Mouse (Mus musculus) liver, embryonic 12.5 days (tissue): ENCODE results near the gene Adam30. TPM values are rescaled to one million over a fixed set of nuclear protein-coding genes. Genes with fewer than 3 reads are reported as not detected.
"Not testable (repeated sequence)": the region's sequence is repeated elsewhere in the genome, so short reads cannot be mapped to it uniquely, and the experiment has no call there.

Experiments used
- ATAC-seq: fragments of 200-750 bp; cut with Nextera tagmentation; 2 replicates; pipeline ENCODE4 v1.8.0; 2017; ENCODE audit warnings: moderate number of reproducible peaks, mild to moderate bottlenecking, moderate library complexity
- H3K27ac ChIP-seq: fragments of 300-500 bp; sonication (generic); 2 replicates; pipeline ENCODE4 v1.5.1; 2016; ENCODE audit warnings: mild to moderate bottlenecking
- H3K27me3 ChIP-seq: fragments of 300-500 bp; sonication (generic); replicated peaks from 2 replicates; pipeline ENCODE4 v1.6.1; 2016; ENCODE audit warnings: mild to moderate bottlenecking, moderate library complexity
- H3K36me3 ChIP-seq: fragments of 300-500 bp; sonication (generic); 2 replicates; pipeline ENCODE4 v1.6.1; 2016; ENCODE audit warnings: mild to moderate bottlenecking, moderate library complexity
- H3K4me1 ChIP-seq: fragments of 300-500 bp; sonication (generic); 2 replicates; pipeline ENCODE4 v1.6.1; 2016
- H3K4me2 ChIP-seq: fragments of 300-500 bp; sonication (generic); 2 replicates; pipeline ENCODE4 v1.6.1; 2016; ENCODE audit warnings: mild to moderate bottlenecking, moderate library complexity
- H3K4me3 ChIP-seq: fragments of 300-500 bp; sonication (generic); 2 replicates; pipeline ENCODE4 v1.5.1; 2016; ENCODE audit warnings: mild to moderate bottlenecking, moderate library complexity
- H3K9ac ChIP-seq: fragments of 300-500 bp; sonication (generic); 2 replicates; pipeline ENCODE4 v1.6.1; 2016; ENCODE audit warnings: mild to moderate bottlenecking, moderate library complexity
- H3K9me3 ChIP-seq: fragments of 300-500 bp; sonication (generic); replicated peaks from 2 replicates; pipeline ENCODE4 v1.6.1; 2016; ENCODE audit warnings: mild to moderate bottlenecking, moderate library complexity
- WGBS: fragments of 180-500 bp; shearing (Covaris S2); methylation state at CpG from one replicate; pipeline ENCODE4 v1.1.7; 2016; ENCODE audit not compliant: insufficient replicate concordance; 5-methylcytosine and 5-hydroxymethylcytosine counted together
- polyA plus RNA-seq: library from polyadenylated mRNA; unstranded; fragments of >200 nt; fragmentation: Nextera tagmentation; extraction: Ambion mirVana; gene quantifications from 2 replicates; pipeline ENCODE4 v1.2.1, GENCODE M21; 2016

The Adam30 gene
- not detected in 2 replicates for polyA plus RNA-seq

GRCm38 (mm10) chr3:98160330-98160729 lies at the start of gene Adam30:
Gene Adam30 (plus strand): TSS chr3:98160630.
- H3K4me1 ChIP-seq, result no peaks in the 10 kb centered on the region
- H3K27me3 ChIP-seq, result no peaks in the 10 kb centered on the region
- no peak for ATAC-seq
- no peak within 1 kb of the TSS for H3K9ac ChIP-seq
- no peak within 1 kb of the TSS for H3K27ac ChIP-seq
- H3K4me2 ChIP-seq, result no peak within 1 kb of the TSS
- WGBS, result 76% methylated on average over 17 of the region's 17 CpGs
- H3K4me3 ChIP-seq, result no peak within 1 kb of the TSS
- H3K36me3 ChIP-seq, result no peaks in the 10 kb centered on the region
- H3K9me3 ChIP-seq, result no peaks in the 10 kb centered on the region

DNA sequence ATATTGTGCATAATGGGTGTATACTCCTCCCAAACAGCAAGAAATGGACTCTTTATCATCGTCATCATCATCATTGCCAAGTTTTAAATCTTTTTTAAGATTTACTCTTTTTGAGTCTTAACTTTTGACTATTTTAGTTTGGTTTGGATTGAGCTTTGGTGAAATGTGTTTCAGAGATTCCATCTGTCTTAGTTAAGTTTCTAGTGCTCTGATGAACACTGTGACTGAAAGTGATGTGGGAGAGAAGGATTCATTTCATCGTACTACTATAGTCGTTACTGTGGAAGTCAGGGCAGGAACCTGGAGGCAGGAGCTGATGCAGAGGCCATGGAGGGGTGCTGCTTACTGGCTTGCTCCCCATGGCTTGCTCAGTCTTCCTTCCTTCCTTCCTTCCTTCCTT lies 42.2 kb upstream of the Adam30 start:
- H3K27ac ChIP-seq, result no peak overlapping the region
- ATAC-seq, result no peak
- 0 out of 2 replicates have a peak, but pooled peaks cover 2% of the 10 kb centered on the region for H3K4me1 ChIP-seq
- H3K27me3 ChIP-seq, result no peaks in the 10 kb centered on the region
- 86% methylated on average over 3 of the region's 3 CpGs for WGBS
- H3K36me3 ChIP-seq, result peaks cover 83% of the 10 kb centered on the region
- H3K9me3 ChIP-seq, result no peaks in the 10 kb centered on the region
- no peak overlapping the region for H3K9ac ChIP-seq
- no peak overlapping the region for H3K4me3 ChIP-seq
- no peak overlapping the region for H3K4me2 ChIP-seq

DNA sequence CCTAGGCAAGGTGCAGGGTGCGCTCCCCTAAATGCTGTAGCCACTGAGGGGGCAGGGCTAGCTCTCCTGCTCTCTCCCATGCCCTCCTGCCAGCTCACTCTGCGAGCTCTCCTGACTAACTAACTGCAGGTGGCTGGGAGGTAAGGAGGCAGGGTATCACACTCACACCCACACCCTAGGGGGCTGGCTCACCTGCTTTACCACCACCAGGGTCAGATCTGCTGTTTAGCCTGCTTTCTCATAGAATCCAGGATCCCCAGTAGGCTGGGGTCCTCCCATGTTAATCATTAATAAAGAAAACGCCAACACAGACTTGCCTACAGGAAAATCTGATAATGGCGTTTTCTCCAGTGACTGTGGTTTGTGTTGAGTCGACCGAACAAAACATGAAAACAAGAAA lies 41.1 kb upstream of the Adam30 start:
- 0 out of 2 replicates have a peak overlapping the region, but pooled peaks have one; percentile 5 for H3K27ac ChIP-seq
- WGBS, result 68% methylated on average over 6 of the region's 6 CpGs
- ATAC-seq, result peak; percentile 42; the same call in 1 of the 2 replicates

DNA sequence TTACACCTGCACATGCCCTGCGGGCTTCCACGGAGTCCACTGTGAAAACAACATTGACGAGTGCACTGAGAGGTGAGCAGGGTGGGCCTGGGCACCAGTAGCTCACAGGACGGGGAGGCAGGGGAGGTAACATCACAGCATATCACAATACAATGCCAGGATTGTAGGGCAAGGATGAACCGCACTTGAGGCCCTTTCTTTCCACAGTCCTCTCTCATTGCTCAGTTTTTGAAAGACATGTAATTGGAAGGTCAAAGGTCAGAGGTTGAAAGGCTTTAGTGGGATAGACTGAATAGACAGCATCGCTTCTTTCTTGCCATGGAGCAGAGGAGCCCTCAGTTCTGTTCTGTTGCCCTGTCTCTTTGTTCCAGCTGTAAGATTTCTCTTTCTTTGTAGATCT lies 39.5 kb upstream of the Adam30 start:
- Histone ChIP-seq H3K27me3 (no peaks in the 10 kb centered on the region), H3K9me3 (no peaks in the 10 kb centered on the region), H3K4me3 (no peak overlapping the region), H3K9ac (no peak overlapping the region), H3K4me2 (no peak overlapping the region), H3K4me1 (0 out of 2 replicates have a peak, but pooled peaks cover 2% of the 10 kb centered on the region), H3K27ac (no peak overlapping the region), H3K36me3 (peaks cover 83% of the 10 kb centered on the region)
- 79% methylated on average over 6 of the region's 6 CpGs for WGBS
- ATAC-seq, result no peak

More for the DNA sequence above, 41.1 kb upstream of the Adam30 start:
- no peak overlapping the region for H3K4me2 ChIP-seq
- no peak overlapping the region for H3K4me3 ChIP-seq
- no peaks in the 10 kb centered on the region for H3K27me3 ChIP-seq
- H3K9me3 ChIP-seq, result no peaks in the 10 kb centered on the region
- 0 out of 2 replicates have a peak, but pooled peaks cover 2% of the 10 kb centered on the region for H3K4me1 ChIP-seq
- no peak overlapping the region for H3K9ac ChIP-seq
- H3K36me3 ChIP-seq, result peaks cover 83% of the 10 kb centered on the region

- Histone ChIP-seq H3K27me3 (no peaks in the 10 kb centered on the region), H3K36me3 (peaks cover 87% of the 10 kb centered on the region), H3K9me3 (no peaks in the 10 kb centered on the region), H3K27ac (no peak overlapping the region), H3K4me1 (no peaks in the 10 kb centered on the region), H3K4me2 (no peak overlapping the region), H3K9ac (no peak overlapping the region), H3K4me3 (no peak overlapping the region)
- 92% methylated on average over 2 of the region's 2 CpGs for WGBS
- ATAC-seq, result no peak
These were observed 32.7 kb upstream of the Adam30 start for GRCm38 (mm10) chr3:98127775-98128174.

DNA sequence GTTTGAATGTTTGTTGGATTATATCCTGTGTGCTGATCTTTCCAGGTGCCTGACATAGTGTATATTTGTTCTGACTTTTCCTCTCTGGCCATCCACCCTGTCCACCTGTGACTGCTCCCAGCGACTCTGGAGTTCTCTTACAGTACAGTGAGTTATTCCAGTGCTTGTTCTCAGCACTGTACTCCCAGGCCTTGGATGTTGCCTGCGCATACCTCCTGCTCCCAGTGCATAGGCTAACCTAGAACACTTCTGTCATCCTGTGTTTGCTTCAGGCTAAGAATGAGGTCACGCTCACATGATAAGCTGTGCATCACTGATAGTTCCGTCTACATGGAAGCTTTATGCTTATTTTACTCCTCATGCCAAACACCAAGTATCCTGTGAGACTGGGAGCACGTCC lies 31.7 kb upstream of the Adam30 start:
- Histone ChIP-seq H3K9me3 (no peaks in the 10 kb centered on the region), H3K4me3 (no peak overlapping the region), H3K36me3 (peaks cover 87% of the 10 kb centered on the region), H3K4me2 (no peak overlapping the region), H3K9ac (no peak overlapping the region), H3K27me3 (no peaks in the 10 kb centered on the region), H3K4me1 (no peaks in the 10 kb centered on the region), H3K27ac (no peak overlapping the region)
- no peak for ATAC-seq
- 69% methylated on average over 5 of the region's 5 CpGs for WGBS

DNA sequence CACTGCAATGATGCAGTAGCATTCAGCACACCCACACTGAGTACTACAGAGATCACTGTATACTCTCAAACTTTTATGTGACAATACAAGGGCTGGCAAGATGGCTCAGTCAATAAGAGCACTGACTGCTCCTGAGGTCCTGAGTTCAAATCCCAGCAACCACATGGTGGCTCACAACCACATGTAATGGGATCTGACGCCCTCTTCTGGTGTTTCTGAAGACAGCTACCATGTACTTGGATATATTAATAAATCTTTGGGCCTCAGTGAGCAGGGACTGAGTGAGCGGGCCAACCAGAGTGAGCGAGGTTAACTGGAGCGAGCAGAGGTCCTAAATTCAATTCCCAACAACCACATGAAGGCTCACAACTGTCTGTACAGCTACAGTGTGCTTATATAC lies 28.3 kb upstream of the Adam30 start:
- not testable (repeated sequence) for H3K27me3 ChIP-seq, H3K4me2 ChIP-seq, H3K4me3 ChIP-seq, ATAC-seq, H3K4me1 ChIP-seq, H3K9ac ChIP-seq, H3K27ac ChIP-seq, H3K9me3 ChIP-seq
- WGBS, result 70% methylated on average over 4 of the region's 4 CpGs
- peaks cover 89% of the 10 kb centered on the region for H3K36me3 ChIP-seq

DNA sequence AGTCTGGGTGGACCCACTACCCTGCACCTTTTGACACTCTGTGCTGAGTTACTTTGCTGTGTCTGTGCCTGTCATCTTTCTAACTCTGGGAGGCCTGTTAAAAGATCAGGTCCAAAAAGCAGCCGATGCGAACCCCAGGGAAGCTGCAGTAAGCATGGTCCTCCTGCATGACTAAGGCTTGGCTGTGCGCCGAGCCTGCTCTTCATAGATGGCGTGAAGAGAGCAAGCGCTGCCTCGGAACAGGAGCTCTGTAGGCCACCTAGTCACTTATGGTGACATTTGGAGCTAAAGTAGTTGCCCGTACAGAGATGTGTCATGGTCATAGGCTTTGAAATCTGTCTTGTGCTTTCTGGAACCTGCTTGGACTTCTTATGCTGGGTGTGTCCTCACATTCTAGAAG lies 27.8 kb upstream of the Adam30 start:
- Histone ChIP-seq H3K4me2 (no peak overlapping the region), H3K27me3 (no peaks in the 10 kb centered on the region), H3K27ac (no peak overlapping the region), H3K36me3 (peaks cover 89% of the 10 kb centered on the region), H3K9ac (no peak overlapping the region), H3K9me3 (no peaks in the 10 kb centered on the region), H3K4me1 (no peaks in the 10 kb centered on the region), H3K4me3 (no peak overlapping the region)
- 89% methylated on average over 8 of the region's 8 CpGs for WGBS
- no peak for ATAC-seq

DNA sequence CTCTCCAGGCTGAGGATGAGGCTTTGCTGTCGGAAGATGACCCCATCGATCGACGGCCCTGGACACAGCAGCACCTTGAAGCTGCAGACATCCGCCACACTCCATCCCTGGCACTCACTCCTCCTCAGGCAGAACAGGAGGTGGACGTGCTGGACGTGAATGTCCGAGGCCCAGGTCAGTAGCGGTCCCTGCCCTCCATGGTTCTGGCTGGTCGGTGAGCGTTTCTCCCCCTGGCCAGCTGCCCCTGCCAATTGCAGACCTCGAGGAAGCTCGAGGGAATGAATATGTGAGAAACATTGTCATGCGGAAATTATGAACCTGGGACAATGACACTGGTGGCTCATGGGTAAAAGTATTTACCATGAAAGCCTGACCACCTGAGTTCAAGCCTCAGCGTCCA lies 19.0 kb upstream of the Adam30 start:
- H3K9me3 ChIP-seq, result no peaks in the 10 kb centered on the region
- 84% methylated on average over 15 of the region's 15 CpGs for WGBS
- H3K36me3 ChIP-seq, result peaks cover 98% of the 10 kb centered on the region

GRCm38 (mm10) chr3:98142862-98143261 lies 17.6 kb upstream of the Adam30 start:
- H3K9me3 ChIP-seq, result no peaks in the 10 kb centered on the region
- H3K4me2 ChIP-seq, result no peak overlapping the region
- no peak overlapping the region for H3K9ac ChIP-seq
- peaks cover 98% of the 10 kb centered on the region for H3K36me3 ChIP-seq
- WGBS, result 83% methylated on average over 13 of the region's 13 CpGs
- H3K27me3 ChIP-seq, result no peaks in the 10 kb centered on the region
- H3K4me3 ChIP-seq, result no peak overlapping the region
- no peak overlapping the region for H3K27ac ChIP-seq
- no peaks in the 10 kb centered on the region for H3K4me1 ChIP-seq
- ATAC-seq, result no peak

More for the DNA sequence above, 19.0 kb upstream of the Adam30 start:
- Histone ChIP-seq H3K27ac (no peak overlapping the region), H3K4me1 (no peaks in the 10 kb centered on the region), H3K4me3 (no peak overlapping the region), H3K9ac (no peak overlapping the region), H3K27me3 (no peaks in the 10 kb centered on the region), H3K4me2 (no peak overlapping the region)
- no peak for ATAC-seq

DNA sequence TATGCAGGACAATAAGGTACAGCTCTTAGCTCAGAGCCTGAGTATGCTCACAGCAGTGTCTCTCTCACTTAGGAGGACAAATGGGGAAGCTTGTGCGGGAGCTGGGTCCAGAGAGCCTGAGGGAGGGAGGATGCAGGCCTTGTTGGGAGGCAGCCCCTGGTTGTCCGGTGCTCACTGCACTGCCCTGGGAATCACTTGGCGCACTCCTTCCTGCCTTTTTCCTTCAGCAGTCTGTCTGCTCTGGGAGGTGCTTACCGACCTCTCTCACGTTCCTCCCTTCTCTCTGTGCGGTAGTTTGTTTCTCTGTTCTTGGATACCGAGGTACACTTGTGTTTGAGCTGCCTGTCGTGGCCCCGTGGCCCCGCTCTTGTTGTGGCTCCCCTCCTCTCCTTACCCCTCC lies 15.2 kb upstream of the Adam30 start:
- Histone ChIP-seq H3K27me3 (no peaks in the 10 kb centered on the region), H3K36me3 (peaks cover 91% of the 10 kb centered on the region), H3K27ac (no peak overlapping the region), H3K4me2 (no peak overlapping the region), H3K4me1 (no peaks in the 10 kb centered on the region), H3K9ac (no peak overlapping the region), H3K4me3 (no peak overlapping the region), H3K9me3 (no peaks in the 10 kb centered on the region)
- no peak for ATAC-seq
- 73% methylated on average over 10 of the region's 10 CpGs for WGBS

- no peaks in the 10 kb centered on the region for H3K9me3 ChIP-seq
- WGBS, result 87% methylated on average over 29 of the region's 29 CpGs
- H3K4me3 ChIP-seq, result no peak overlapping the region
- H3K27me3 ChIP-seq, result no peaks in the 10 kb centered on the region
- H3K4me1 ChIP-seq, result no peaks in the 10 kb centered on the region
- no peak overlapping the region for H3K9ac ChIP-seq
- H3K4me2 ChIP-seq, result no peak overlapping the region
- H3K27ac ChIP-seq, result no peak overlapping the region
- 0 out of 2 replicates have a peak, but pooled peaks have one; percentile 31 for ATAC-seq
- peaks cover 76% of the 10 kb centered on the region for H3K36me3 ChIP-seq
These were observed 13.7 kb upstream of the Adam30 start for GRCm38 (mm10) chr3:98146471-98147410.
